Mouse (Mus musculus): ENCODE measurements around the gene Npr2.

Gene Npr2

DNA sequence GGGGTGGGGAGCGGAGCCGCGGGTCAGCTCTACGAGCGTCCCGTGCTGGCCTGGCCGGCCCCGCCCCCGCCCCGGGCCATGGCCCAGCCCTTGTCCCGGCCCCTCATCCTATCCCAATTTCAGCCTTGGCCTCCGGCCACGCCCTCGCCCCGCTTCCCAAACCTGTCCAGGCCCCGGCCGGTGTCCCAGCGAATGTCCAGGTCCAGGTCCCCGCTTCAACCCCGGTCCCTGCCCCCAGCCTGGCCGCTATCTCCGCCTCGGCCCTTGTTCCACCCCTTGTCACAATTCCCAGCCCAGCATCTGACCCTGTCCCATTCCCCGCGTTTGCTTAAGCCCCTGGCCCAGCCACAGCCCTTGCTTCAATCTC is 37.7 kb downstream of the Npr2 start:
- DNase-seq (ENCODE audit: low spot score in 2 of 2) = peak in 1 of 2 experiments; percentile 29

DNA sequence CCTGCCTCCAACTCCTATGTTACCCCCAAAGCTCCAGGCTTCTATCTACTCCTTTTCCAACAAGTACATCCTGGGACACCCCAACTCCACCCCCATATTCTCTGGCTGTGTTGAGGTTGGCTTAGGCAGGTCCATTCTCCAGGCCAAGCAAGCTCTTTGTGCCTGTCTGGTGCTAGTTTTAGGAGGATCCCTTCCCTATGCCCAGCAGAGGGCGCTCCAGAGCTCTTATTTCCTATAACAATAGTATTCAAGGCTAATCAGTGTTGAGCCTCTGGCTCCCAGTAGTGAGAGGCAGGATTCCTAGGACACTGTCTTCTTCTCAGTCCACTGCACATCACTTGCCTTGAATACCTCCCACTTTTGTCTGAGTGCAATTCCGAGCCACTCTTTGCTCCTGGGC is 40.3 kb downstream of the Npr2 start:
- peak; percentile 76 to 87 for DNase-seq (ENCODE audit: low spot score in 2 of 2)

GRCm38 (mm10) chr4:43673703-43674102 is 42.0 kb downstream of the Npr2 start:
- no peak for DNase-seq (ENCODE audit: low spot score in 2 of 2)

DNA sequence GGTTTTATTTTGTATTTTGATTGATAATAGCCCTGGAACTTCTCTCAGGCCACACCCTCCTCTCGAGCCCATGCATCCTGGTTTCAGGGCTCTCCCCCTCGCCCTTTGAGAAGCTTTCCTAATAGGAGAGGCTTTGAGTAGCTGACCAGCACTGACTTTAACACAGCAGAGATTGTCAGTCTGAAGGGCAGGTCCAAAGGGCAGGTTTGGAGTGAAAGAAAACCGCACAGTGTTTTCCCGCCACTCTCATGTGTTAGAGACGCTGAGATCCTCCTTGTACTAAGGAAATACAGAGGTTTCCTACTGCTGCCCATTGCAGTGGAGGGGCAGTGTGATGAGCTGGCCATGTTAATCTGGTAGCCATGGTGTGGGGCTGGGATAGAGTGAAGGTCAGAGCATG is 43.2 kb downstream of the Npr2 start:
- DNase-seq (ENCODE audit: low spot score in 2 of 2) = no peak

DNA sequence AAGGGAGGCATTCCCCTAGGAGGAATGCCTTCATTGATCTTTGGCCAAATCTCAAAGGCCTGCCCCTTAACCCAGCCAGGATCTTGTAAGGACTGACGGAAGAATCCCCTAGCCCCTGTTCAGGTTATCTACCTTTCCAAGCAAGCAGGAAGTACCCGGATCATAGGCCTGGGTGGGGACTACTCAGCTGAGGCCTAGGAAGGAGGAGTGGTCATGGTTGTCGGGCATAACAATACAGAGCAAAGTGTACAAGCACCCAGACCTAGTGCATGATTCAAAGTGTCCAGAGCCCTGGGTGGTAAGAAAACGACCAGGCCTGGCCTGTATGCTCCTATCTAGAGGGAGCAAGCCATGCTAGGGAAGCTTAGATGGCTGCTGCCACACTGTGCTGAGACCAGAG is 43.9 kb downstream of the Npr2 start:
- DNase-seq (ENCODE audit: low spot score in 2 of 2) = no peak

GRCm38 (mm10) chr4:43678541-43678940 is 46.8 kb downstream of the Npr2 start:
- DNase-seq (ENCODE audit: low spot score in 2 of 2) = no peak

GRCm38 (mm10) chr4:43679416-43680043 is 47.8 kb downstream of the Npr2 start:
- DNase-seq (ENCODE audit: low spot score in 2 of 2) = no peak

GRCm38 (mm10) chr4:43690021-43690420 is 58.3 kb downstream of the Npr2 start:
- DNase-seq (ENCODE audit: low spot score in 2 of 2) = no peak

DNA sequence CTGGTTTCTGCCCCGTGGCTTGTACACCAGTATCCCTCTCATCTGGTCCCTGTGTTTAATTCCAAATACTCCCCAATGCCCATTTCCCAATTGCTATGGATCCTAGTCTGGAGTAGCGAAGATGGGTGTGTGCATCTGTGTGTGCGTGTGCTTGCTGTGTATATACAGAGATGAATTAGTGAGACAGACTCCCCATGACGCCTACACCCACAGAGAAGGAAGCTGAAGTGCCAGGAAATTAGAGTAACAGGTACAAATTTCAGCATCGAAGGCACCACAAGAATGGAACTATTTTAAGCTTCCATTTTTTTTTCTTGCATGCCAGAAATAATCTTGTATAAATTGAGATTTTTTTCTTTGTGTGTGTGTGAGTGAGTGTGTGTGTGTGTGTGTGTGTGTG is 59.3 kb downstream of the Npr2 start:
- DNase-seq (ENCODE audit: low spot score in 2 of 2) = no peak

GRCm38 (mm10) chr4:43693806-43694241 is 62.1 kb downstream of the Npr2 start:
- DNase-seq (ENCODE audit: low spot score in 2 of 2) = no peak

DNA sequence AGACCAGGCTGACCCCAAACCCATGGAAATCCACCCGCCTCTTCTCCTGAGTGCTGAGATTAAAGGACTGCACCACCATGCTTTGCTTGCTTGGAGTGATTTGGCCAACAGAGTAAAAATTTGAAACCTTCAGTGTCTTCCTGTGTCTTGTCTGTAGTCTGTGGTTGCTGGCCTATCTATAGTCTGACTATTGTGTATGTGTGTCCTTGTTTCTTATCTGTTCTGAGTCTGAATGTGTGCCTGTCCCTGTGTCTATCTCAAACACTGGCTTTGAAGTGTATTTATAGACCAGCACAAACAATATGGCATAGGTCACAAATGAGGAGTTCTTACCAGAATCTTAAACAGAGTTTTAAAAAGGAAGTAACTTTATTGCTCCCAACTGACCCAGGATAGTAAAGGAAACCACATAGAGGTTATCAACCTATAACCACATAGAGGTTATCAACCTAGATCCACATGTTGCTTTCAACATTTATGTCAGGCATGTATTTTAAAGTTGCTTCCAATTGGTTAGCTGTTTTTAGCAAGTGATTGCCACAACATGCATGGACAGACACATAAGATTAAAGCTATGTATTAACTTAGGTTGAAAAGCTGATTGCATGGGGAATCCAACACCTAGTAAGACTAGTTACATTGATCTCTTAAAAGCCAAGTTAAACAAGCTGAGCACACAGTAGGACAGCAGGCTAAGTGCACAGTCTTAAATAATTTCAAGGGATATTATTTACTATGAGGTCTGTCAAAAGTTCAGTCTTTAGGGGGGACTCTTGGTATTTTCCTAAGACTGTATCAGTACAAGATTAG is 62.9 kb downstream of the Npr2 start:
- DNase-seq (ENCODE audit: low spot score in 2 of 2) = no peak

DNA sequence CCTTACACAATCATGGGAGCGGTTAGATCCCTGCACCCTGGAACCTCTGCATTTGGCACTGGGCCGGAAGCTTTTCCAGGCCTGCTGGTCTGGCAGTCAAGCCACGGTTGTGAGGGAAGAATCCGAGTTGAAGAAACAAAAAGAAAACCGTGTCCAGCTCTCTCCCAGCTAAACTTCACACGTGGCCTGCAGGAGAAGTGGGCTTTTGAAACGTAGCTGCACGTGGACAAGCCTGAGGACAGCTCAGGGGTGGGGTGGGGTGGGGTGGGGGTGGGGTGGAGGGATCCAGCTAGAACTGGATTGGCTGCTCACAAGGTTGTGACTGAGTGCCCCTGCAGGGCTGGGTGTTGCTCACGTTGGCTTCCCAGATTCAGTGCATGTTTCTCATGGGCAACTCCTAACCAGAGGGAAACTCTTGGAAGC is 63.5 kb downstream of the Npr2 start:
- no peak for DNase-seq (ENCODE audit: low spot score in 2 of 2)

DNA sequence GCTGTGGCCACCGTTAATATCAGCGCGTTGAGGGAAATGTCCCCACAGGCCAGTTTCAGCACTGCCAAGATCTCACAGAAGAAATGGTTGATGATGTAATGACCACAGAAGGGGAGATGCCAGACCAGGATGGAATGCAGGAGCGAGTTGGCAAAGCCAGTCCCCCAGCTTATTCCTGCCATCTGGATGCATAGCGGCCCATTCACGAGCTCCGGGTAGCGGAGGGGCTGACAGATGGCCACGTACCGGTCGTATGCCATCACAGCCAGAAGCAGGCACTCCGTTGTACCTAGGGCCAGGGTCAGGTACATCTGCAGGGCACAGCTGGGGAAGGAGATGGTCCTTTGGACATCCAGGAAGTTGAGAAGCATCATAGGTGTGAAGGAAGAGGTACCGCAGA is 64.8 kb downstream of the Npr2 start:
- DNase-seq (ENCODE audit: low spot score in 2 of 2) = peak in 1 of 2 experiments; percentile 32

- DNase-seq (ENCODE audit: low spot score in 2 of 2) = no peak
Measured at GRCm38 (mm10) chr4:43700707-43701106, 69.0 kb downstream of the Npr2 start, which contains the start of gene Olfr70. Gene Olfr70, minus strand, starts transcription at chr4:43700807.

All from cerebellum, postnatal 4 days (tissue).